Mouse (Mus musculus) erythroid progenitor cell, adult 5-6 weeks (primary cell): ENCODE data around the gene Gm9999. TPM values are rescaled to one million over a fixed set of nuclear protein-coding genes. Genes with fewer than 3 reads are reported as not detected.

ENCODE experiments used
- ATAC-seq: replicated peaks from 2 replicates; pipeline ENCODE4 v1.8.0; 2016; ENCODE audit warnings: moderate number of reproducible peaks, mild to moderate bottlenecking, moderate TSS enrichment, inconsistent platforms; ENCODE audit not compliant: poor library complexity, low FRiP score, severe bottlenecking
- total RNA-seq, 2 experiments: library from RNA; stranded (forward) in 1 of 2; stranded (reverse) in 1 of 2; fragments of 150-400 nt in 1 of 2; fragments of 186-747, 209-891 nt in 1 of 2; gene quantifications; 2 replicates each; pipeline versions ENCODE4 v1.2.3 to v1.2.4; 2015 to 2017; ENCODE audit warnings: low replicate concordance in 2 of 2

Gm9999 gene
- not detected in 2 replicates for total RNA-seq (2015; ENCODE audit: low replicate concordance)
- total RNA-seq (2017; ENCODE audit: low replicate concordance), result not detected in 2 replicates

GRCm38 (mm10) chr7:46983280-46983679, at the start of gene Gm9999:
Gm9999 (plus strand) TSS chr7:46983580.
- no peak for ATAC-seq

GRCm38 (mm10) chr7:46934788-46935187, 48.6 kb upstream of the Gm9999 start:
- ATAC-seq, result no peak

GRCm38 (mm10) chr7:46935847-46936246, 47.5 kb upstream of the Gm9999 start:
- no peak for ATAC-seq

GRCm38 (mm10) chr7:46957831-46958691, 25.3 kb upstream of the Gm9999 start, which contains the start of gene Uevld:
Uevld (minus strand) TSS chr7:46958527.
- ATAC-seq, result peak; percentile 95

- ATAC-seq, result no peak
Observed at GRCm38 (mm10) chr7:46958853-46959252, 24.5 kb upstream of the Gm9999 start.

GRCm38 (mm10) chr7:46960991-46961390, 22.4 kb upstream of the Gm9999 start:
- no peak for ATAC-seq

- no peak for ATAC-seq
Observed at GRCm38 (mm10) chr7:46962132-46962531, 21.2 kb upstream of the Gm9999 start.

GRCm38 (mm10) chr7:46962806-46963618, 20.4 kb upstream of the Gm9999 start:
- peak; percentile 53 for ATAC-seq

- ATAC-seq, result no peak
Observed at GRCm38 (mm10) chr7:46964070-46964469, 19.3 kb upstream of the Gm9999 start.

GRCm38 (mm10) chr7:46969898-46970297, 13.5 kb upstream of the Gm9999 start:
- ATAC-seq, result no peak

- no peak for ATAC-seq
Observed at GRCm38 (mm10) chr7:46974648-46975047, 8.7 kb upstream of the Gm9999 start.

- ATAC-seq, result no peak
Observed at GRCm38 (mm10) chr7:46975456-46975855, 7.9 kb upstream of the Gm9999 start.

- no peak for ATAC-seq
Observed at GRCm38 (mm10) chr7:46985718-46986505, 2.5 kb downstream of the Gm9999 start.

- ATAC-seq, result no peak
Observed at GRCm38 (mm10) chr7:46986646-46987045, 3.3 kb downstream of the Gm9999 start.

GRCm38 (mm10) chr7:46987073-46987472, 3.7 kb downstream of the Gm9999 start:
- ATAC-seq, result no peak

GRCm38 (mm10) chr7:46989387-46989786, 6.0 kb downstream of the Gm9999 start:
- ATAC-seq, result 0 out of 2 replicates have a peak, but pooled peaks have one; percentile 46

- no peak for ATAC-seq
Observed at GRCm38 (mm10) chr7:46993079-46993478, 9.7 kb downstream of the Gm9999 start.

GRCm38 (mm10) chr7:46995558-46995957, 12.2 kb downstream of the Gm9999 start:
- no peak for ATAC-seq

GRCm38 (mm10) chr7:46997008-46997407, 13.6 kb downstream of the Gm9999 start:
- ATAC-seq, result no peak
